Mouse (Mus musculus): Measurements from ENCODE around the gene Naa30.
A peak's percentile ranks its signal among the peaks of the same experiment; 100 is the strongest.
"Not testable (repeated sequence)": the region's sequence is repeated elsewhere in the genome, so short reads cannot be mapped to it uniquely, and the experiment has no call there.

The Naa30 gene

DNA sequence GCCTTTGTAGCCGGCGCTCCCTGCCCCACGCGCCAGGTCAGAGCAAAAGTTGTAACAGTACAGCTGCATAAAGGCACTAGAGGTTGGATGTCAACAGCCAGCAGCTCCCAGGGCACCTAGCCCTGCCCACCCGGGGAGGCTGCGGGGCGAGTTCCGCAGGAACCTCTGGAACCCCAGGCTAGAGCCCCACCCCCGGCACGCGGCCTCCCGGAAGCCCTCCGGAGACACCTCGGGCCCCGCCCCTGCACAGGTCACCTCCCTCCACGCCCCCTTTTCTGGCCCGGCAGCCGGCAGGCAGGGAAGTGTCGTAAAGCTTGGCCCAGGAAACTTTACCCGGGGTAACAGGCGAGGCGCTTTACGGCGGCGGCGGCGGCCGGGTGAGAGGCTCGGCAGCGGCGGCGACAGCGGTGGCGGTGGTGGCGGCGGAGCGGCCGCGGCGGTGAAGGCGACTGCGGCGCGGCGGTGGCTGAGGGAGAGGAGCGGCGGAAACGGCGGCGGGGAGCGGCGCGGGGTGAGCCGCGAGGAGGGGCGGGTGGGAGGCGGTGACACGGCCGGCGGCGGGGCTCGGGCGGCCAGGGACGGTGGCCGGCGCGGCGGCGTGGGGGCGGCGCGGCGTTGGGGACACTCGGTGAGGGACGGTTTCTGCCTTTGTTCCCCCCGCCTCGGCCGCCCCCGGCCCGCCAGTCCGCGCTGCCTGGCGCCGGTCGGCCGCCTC, at the start of gene Naa30:
Naa30 (plus strand) TSS at position 360 of the 715 bp plus-strand sequence.
- peak; percentile 98 for DNase-seq (ENCODE audit: low read depth, low spot score)

GRCm38 (mm10) chr14:49127162-49127779, 44.8 kb upstream of the Naa30 start:
- peak; percentile 8 for DNase-seq (ENCODE audit: low read depth, low spot score)

DNA sequence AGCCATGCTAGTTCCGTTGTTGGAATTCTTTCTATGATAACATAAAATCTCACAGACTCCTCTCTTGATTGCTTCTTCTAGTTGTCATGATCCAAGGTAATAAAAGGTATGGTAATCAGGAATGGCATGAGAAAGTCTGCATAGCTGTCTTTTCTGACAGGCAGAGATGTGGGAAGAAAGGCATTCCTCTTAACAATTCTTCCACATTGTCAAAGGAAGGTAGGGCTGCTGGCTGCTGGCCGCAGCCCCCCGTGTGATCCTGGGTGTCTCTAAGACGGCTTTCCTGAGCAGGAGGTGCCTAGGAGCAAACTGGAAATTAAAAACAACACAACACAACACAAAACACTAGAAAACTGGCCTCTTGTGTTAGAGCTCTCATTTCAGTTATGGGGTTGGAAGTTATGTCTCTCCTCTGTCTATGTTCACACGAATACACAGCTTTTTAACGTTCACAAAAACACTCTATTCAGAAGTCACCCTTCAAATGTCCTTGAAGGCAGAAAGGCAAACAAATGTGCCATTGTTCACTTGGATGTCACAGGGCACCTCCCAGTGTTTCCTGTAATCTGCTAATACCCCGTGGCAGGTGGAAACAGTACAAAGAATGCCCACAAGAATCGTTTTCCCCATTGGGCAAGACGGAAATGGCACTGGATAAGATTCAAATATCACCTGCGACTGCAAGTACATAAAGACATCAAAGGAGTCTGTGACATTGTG, 43.3 kb upstream of the Naa30 start:
- DNase-seq (ENCODE audit: low read depth, low spot score): no peak

DNA sequence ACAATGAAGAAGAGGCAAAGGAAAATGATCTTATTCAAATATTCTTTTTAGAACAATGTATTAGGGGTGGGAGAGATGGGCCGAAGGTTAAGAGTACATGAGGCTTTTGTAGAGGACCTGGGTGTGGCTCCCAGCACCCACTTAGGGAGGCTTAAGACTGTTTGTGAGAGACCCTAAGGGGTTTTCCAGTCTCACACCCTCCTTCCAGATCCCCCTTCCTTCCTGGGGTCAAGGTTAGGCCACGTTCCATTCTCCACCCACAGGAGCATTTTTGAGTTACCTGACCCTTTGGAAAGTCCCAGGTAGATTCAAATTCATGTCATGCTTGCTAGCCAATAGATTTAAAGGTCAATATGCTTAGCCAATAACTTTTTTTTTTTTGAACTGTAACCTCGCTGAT, 39.6 kb upstream of the Naa30 start:
- DNase-seq (ENCODE audit: low read depth, low spot score): no peak

DNA sequence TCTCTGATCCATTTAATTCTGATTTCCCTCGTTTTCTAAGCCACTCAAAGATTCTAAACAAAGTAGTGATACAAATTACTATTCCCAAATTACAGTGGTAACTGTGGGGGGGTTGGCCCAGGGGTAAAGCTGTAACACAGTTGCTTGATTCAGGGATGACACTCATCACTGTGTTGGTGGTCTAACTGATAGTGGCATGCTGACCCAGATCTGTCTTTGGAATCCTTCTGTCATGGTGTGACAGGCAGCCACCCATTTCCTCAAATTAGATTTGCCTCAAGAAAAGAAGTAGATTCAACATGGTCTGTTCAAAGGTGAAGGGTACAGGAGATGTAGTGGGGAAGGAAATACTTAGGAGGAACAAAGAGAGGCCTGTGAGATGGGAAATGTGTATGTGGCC, 33.9 kb upstream of the Naa30 start:
- DNase-seq (ENCODE audit: low read depth, low spot score): no peak

DNA sequence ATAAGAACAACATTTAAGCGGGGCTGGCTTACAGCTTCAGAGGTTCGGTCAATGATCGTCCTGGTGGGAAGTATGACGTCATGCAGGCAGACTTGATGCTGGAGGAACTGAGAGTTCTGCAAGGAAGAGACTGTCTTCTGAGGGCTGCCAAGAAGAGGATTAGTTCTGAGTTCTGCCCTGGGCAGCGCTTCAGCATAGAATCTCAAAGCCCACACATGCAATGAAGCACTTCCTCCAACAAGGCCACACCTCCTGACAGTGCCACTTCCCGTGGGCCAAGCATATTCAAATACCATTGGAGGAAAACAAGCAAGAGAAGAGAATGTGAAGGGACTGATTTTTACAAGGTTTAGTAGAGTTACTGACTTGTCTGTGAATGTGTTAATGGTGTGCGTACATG, 31.3 kb upstream of the Naa30 start:
- no peak for DNase-seq (ENCODE audit: low read depth, low spot score)

DNA sequence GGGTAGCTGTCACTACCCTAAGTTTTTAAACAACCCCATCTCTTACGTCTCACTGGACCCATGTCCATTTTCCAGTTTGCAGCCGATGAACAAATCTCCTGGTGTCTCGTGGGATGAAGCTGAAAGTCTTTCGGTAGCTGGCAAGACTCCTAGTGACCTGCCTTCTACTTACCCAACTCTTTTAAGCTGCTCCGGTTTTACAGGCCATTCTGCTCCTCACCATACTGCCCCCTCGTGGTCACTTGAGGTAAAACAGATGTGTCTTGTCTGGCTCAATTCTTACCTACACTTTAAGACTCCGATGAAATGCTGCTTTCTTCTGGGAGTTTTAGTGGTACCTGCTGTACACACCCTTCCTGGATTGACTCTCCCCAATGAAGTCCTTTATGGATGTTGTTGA, 18.2 kb upstream of the Naa30 start:
- peak; percentile 72 for DNase-seq (ENCODE audit: low read depth, low spot score)

DNA sequence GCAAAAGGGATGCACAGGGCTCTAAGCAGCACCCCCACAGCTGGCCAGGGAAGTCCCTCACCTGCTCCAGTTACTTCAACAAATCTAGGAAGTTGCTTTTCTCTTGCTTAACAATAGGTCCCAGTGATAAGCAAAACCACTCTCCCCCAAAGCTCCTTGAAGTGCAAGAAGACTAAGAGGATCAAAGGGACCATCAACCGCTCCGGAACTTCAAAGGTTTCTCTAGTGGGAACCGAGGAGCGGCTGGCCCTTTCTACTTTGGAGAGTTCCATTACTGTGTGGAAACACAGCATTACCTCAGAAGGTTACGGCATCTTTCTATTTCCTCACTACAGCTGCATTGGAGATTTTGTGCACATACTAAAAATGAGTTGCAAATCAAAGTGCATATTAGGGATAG, 16.5 kb upstream of the Naa30 start:
- DNase-seq (ENCODE audit: low read depth, low spot score): no peak

- no peak for DNase-seq (ENCODE audit: low read depth, low spot score)
These were observed 13.7 kb upstream of the Naa30 start for GRCm38 (mm10) chr14:49158143-49158925.

DNA sequence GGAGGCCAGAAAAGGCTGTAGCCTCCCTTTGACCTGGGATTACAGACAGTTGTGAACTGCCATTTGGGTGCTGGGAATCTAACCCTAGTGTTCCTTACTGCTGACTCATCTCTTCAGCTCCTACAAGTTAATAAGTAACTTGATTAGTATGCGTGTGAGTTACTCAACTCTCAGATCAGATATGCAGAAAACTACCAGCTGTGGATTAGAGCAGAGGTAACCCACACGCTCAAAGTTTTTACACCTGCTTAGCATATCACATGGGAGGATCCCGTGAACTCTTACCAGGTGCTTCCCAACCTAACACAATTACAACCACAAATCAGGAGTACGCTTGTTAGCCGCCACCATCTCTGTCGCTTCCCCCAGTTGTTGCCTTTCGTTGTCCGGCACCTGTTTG, 740 bp upstream of the Naa30 start:
- peak; percentile 30 for DNase-seq (ENCODE audit: low read depth, low spot score)

DNA sequence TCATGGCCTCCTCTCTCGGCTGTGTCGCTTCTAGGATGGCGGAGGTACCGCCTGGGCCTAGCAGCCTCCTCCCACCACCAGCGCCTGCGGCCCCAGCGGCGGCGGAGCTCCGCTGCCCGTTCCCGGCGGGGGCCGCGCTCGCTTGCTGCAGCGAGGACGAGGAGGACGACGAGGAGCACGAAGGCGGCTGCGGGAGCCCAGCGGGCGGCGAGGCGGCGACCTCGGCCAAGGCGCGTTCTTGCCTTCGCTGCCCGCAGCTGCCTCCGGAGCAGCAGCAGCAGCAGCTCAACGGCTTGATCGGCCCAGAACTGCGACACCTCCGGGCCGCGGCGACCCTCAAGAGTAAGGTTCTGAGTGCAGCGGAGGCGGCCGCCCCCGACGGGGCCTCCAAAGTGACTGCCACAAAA, 559 bp downstream of the Naa30 start:
- peak; percentile 69 for DNase-seq (ENCODE audit: low read depth, low spot score)

DNA sequence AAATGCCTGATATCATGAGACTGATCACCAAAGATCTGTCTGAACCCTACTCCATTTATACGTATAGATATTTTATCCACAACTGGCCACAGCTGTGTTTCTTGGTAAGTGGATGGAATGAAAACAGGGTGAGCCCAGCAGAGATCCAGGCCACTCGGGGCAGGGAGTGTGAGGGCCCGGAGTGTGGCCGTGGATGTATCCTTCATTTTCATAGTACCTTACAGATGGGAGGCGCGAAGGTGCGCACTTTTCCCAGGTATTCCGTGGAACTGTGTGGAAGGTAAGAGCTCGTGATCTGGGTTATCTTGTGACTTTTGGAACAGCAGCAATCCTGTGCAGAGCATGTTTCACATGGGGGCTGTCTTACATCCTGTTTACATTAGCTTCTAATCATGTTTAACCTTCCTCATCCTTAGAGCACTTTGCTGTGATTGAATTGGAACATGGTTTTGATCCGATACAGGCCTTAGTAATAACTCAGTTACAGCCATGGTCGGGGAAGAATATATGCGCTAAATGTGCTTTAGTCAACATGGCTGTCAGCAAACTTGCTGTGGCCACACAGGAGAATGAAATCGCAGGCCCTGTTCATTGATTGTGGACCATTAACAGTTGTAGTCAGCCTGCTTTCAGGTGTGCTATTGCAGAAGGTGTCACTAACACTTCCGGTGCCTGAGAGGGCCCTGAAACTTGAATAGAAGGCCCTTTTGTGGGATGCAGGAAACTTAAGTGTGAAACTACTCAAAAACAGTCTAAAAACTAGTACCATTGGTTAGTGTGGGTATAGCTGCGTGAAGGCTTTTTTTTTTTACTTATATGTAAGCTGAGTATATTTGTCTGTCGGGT, 1.5 kb downstream of the Naa30 start:
- DNase-seq (ENCODE audit: low read depth, low spot score): no peak

DNA sequence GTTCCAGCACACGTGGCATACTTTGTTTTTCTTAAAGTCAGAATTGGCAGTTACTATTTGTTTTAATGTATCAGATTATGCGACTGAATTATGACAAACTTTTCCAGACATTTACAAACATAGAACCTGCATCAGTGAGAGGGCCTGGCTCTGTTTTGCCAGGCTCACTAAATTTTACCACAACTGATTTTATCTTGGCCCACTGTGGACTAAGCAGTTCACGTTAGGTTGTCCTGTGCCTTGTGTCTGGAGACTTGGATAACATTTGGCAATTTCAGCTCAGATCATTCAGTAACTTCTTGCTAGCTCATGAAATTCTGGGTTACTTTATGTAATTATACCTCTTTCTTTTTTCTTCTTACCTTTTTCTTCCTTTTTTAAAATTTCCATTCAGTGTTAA, 7.7 kb downstream of the Naa30 start:
- DNase-seq (ENCODE audit: low read depth, low spot score): no peak

DNA sequence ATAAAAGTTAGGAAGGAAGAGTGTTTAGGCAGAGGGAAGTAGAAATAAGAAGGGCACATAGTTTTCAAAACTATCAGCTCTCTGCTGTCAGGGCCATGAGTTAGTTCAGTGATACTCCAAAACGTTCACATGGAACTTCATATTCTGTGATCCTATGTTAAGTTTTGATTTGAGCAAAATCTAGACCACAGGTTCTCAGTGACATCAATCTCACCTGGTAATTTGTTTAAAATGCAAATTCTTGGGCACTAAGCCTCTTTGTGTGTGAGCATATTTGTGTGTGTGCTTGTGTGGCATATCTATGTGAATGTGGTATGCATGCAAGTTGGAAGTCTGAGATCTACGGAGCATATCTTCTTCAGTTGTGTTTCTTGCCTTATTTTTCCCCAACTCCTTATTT, 14.2 kb downstream of the Naa30 start:
- no peak for DNase-seq (ENCODE audit: low read depth, low spot score)

GRCm38 (mm10) chr14:49197031-49197527, 25.1 kb downstream of the Naa30 start:
- no peak for DNase-seq (ENCODE audit: low read depth, low spot score)

- peak; percentile 5 for DNase-seq (ENCODE audit: low read depth, low spot score)
These were observed 29.2 kb downstream of the Naa30 start for GRCm38 (mm10) chr14:49201073-49201778.

- not testable (repeated sequence) for DNase-seq (ENCODE audit: low read depth, low spot score)
These were observed 38.2 kb downstream of the Naa30 start for GRCm38 (mm10) chr14:49210215-49210614.

DNA sequence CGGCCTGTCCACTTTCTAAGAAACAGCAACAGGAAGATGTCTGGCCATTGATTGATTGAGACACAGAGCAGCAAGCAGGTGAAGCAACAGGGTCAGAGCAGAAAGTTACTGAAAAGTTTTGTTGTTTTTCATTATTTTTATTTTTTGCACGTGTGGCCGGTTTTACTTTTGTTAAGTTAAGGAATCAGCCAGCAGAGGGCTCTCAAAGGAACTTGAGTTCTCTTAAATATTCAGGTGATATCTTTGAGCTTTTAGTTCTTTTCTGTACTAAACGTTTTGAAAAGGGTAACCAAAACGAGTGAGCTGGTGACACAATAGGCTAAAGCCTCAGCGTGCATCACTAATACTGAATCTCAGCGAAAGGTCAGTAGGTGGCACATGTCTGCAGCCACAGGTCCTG, 46.7 kb downstream of the Naa30 start:
- DNase-seq (ENCODE audit: low read depth, low spot score): no peak

- DNase-seq (ENCODE audit: low read depth, low spot score): not testable (repeated sequence)
These were observed 47.5 kb downstream of the Naa30 start for GRCm38 (mm10) chr14:49219466-49220022.

GRCm38 (mm10) chr14:49221771-49222170, 49.7 kb downstream of the Naa30 start:
- no peak for DNase-seq (ENCODE audit: low read depth, low spot score)

All from brain, adult 2 months (tissue).